Mouse (Mus musculus) heart, postnatal 14 days (tissue): ENCODE results near the gene Gm10762. TPM values are rescaled to one million over a fixed set of nuclear protein-coding genes. Genes with fewer than 3 reads are reported as not detected.
A peak's percentile ranks its signal among the peaks of the same experiment; 100 is the strongest.

Experiments
- DNase-seq, 2 experiments: peaks; one replicate each; pipeline ENCODE4 v3.0.0; 2021 to 2022
- intact Hi-C: fragments of 180-260 bp; cut with DNase I; formaldehyde crosslinking; loops from one replicate; pipeline ENCODE4 v1.15.1; 2025
- long read RNA-seq, 2 experiments: library from polyadenylated mRNA; stranded (forward); transcript quantifications; one replicate each; pipeline ENCODE4 v2.0.0; 2021
- total RNA-seq, 2 experiments: library from RNA; stranded (reverse); gene quantifications; 2 replicates each; pipeline ENCODE4 v1.2.3; 2021

Gene Gm10762
- 10 to 100 TPM; 10.1 to 10.6 TPM for total RNA-seq
- long read RNA-seq, experiment 1, transcript Gm10762-201 (1 exons, 1,133 nt): major isoform, 10 of 10 reads
- long read RNA-seq, experiment 1, partial matches to known transcripts: 0 of 10 reads
- long read RNA-seq, experiment 1, other reads (novel, unspliced or antisense): 0 of 10 reads
- long read RNA-seq, experiment 2, transcript Gm10762-201 (1 exons, 1,133 nt): major isoform, 13 of 13 reads
- long read RNA-seq, experiment 2, partial matches to known transcripts: 0 of 13 reads
- long read RNA-seq, experiment 2, other reads (novel, unspliced or antisense): 0 of 13 reads

- intact Hi-C loops: no loop called here
- DNase-seq: peak; percentile 79 to 81
These were observed at the start of gene Gm10762 for GRCm38 (mm10) chr2:128967661-128968441. Gene Gm10762, minus strand, starts transcription at chr2:128967725.

- DNase-seq: peak in 1 of 2 experiments; percentile 20
- intact Hi-C loops: loop anchor here (2.0 to 5.0 kb wide), 3 partner anchors 62 to 250 kb away; no protein-coding TSS in a partner anchor
These were observed 41.3 kb upstream of the Gm10762 start for GRCm38 (mm10) chr2:129008867-129009266.

- intact Hi-C loops: loop anchor here (5.0 kb wide), 1 partner anchor 59 kb away; no protein-coding TSS in a partner anchor
- DNase-seq: no peak
These were observed 38.7 kb upstream of the Gm10762 start for GRCm38 (mm10) chr2:129006194-129006749.

GRCm38 (mm10) chr2:129004872-129005271 is 37.3 kb upstream of the Gm10762 start:
- DNase-seq: no peak
- intact Hi-C loops: loop anchor here (5.0 kb wide), 1 partner anchor 58 kb away; no protein-coding TSS in a partner anchor

- intact Hi-C loops: no loop called here
- DNase-seq: no peak
These were observed 17.2 kb upstream of the Gm10762 start for GRCm38 (mm10) chr2:128984746-128985145.

GRCm38 (mm10) chr2:128975572-128975971 is 8.0 kb upstream of the Gm10762 start:
- no peak for DNase-seq
- intact Hi-C loops: no loop called here

GRCm38 (mm10) chr2:128972301-128972700 is 4.8 kb upstream of the Gm10762 start:
- no peak for DNase-seq
- intact Hi-C loops: no loop called here

- intact Hi-C loops: no loop called here
- DNase-seq: no peak
These were observed 1.1 kb upstream of the Gm10762 start for GRCm38 (mm10) chr2:128968475-128969083.

GRCm38 (mm10) chr2:128966641-128967580 is 614 bp downstream of the Gm10762 start, which contains the start of gene Zc3h6:
Gene Zc3h6, plus strand, starts transcription at chr2:128967402.
- intact Hi-C loops: no loop called here
- DNase-seq: peak; percentile 99

- intact Hi-C loops: no loop called here
- no peak for DNase-seq
These were observed 1.3 kb downstream of the Gm10762 start for GRCm38 (mm10) chr2:128966236-128966635.

GRCm38 (mm10) chr2:128965505-128966105 is 1.9 kb downstream of the Gm10762 start:
- intact Hi-C loops: loop anchor here (2.0 kb wide), 1 partner anchor 21 kb away; the partner anchor contains the start of gene Zc3h8
- no peak for DNase-seq

GRCm38 (mm10) chr2:128954186-128954585 is 13.3 kb downstream of the Gm10762 start:
- DNase-seq: no peak
- intact Hi-C loops: no loop called here

- DNase-seq: peak in 1 of 2 experiments; percentile 22
- intact Hi-C loops: loop anchor here (2.0 to 5.0 kb wide), 4 partner anchors 59 to 309 kb away; no protein-coding TSS in a partner anchor
These were observed 19.4 kb downstream of the Gm10762 start for GRCm38 (mm10) chr2:128947962-128948588.

GRCm38 (mm10) chr2:128943538-128944528 is 23.7 kb downstream of the Gm10762 start, which contains the start of gene Zc3h8:
Gene Zc3h8, minus strand, starts transcription at chr2:128944077.
- DNase-seq: peak; percentile 99
- intact Hi-C loops: loop anchor here (2.0 kb wide), 1 partner anchor 21 kb away; no protein-coding TSS in a partner anchor

- intact Hi-C loops: loop anchor here (10.0 kb wide), 1 partner anchor 241 kb away; the partner anchor contains the start of gene Mertk
- DNase-seq: no peak
These were observed 31.3 kb downstream of the Gm10762 start for GRCm38 (mm10) chr2:128936256-128936655.

GRCm38 (mm10) chr2:128930704-128931103 is 36.8 kb downstream of the Gm10762 start:
- intact Hi-C loops: loop anchor here (10.0 kb wide), 1 partner anchor 236 kb away; the partner anchor contains the start of gene Mertk
- DNase-seq: no peak

- no peak for DNase-seq
- intact Hi-C loops: no loop called here
These were observed 39.1 kb downstream of the Gm10762 start for GRCm38 (mm10) chr2:128928446-128928845.
